Mouse (Mus musculus) cerebellum, adult (tissue): ENCODE results near the gene Slc22a30.
"Not testable (repeated sequence)": the region's sequence is repeated elsewhere in the genome, so short reads cannot be mapped to it uniquely, and the experiment has no call there.

ENCODE experiments used
- ATAC-seq: cut with Nextera tagmentation; 2 replicates; pipeline ENCODE4 v1.9.2; 2017; ENCODE audit warnings: mild to moderate bottlenecking, moderate library complexity, mixed read lengths; ENCODE audit not compliant: insufficient number of reproducible peaks, low FRiP score, low TSS enrichment

Slc22a30 gene

GRCm38 (mm10) chr19:8405011-8405410, at the start of gene Slc22a30:
Gene Slc22a30 (minus strand): TSS chr19:8405111.
- not testable (repeated sequence) for ATAC-seq

GRCm38 (mm10) chr19:8448321-8448720, 43.4 kb upstream of the Slc22a30 start:
- no peak for ATAC-seq

- ATAC-seq, result no peak
Observed at GRCm38 (mm10) chr19:8447516-8447915, 42.6 kb upstream of the Slc22a30 start.

- no peak for ATAC-seq
Observed at GRCm38 (mm10) chr19:8431051-8431662, 26.2 kb upstream of the Slc22a30 start.

- not testable (repeated sequence) for ATAC-seq
Observed at GRCm38 (mm10) chr19:8407290-8408021, 2.5 kb upstream of the Slc22a30 start.
